Mouse (Mus musculus) 3T3-L1 (cell line): ENCODE data around the gene Pth2.

Source experiments
- DNase-seq: peaks from one replicate; pipeline ENCODE4 v3.0.0-alpha.2; 2015; ENCODE audit warnings: low read depth, low spot score

The Pth2 gene

DNA sequence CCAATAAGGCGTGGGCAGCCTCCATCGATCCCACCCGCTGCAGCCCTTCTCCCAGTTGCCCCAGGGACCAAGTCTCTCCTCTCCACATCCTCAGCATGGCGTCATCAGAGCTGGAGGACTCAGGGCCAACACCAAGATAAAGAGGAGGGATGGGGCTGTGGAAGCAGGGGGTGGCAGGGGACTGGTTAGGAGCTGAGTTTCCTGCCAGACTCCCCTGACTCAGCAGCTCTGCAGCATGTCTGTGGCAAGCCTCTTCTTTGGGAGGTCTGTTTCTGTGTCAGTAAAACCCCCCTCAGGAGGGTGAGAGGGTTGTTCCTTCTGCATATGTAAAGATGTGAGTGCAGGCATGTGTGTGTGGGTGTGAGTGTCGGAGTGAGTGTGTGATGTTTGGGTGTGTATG is 16.2 kb downstream of the Pth2 start:
- no peak for DNase-seq

DNA sequence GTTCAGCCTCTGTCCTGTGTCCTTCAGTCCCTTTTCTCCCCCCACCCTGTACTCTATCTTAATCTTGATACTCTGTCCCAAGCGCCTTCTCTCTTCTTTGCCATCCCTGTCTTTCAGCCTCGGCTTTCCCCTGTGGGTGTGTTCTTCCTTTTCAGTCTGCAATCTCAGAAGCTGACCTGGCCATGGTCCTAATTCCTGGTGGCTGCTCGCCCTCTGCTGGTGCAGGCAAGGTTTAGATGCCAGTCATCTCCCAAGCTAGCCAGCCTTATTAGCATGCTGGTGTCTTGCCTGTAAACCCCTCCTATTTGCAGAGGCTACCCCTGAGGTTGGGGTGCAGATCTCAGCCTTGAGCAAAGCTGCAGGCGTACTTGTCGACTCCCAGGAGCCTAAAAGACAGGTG is 17.6 kb downstream of the Pth2 start:
- DNase-seq = peak; percentile 85

DNA sequence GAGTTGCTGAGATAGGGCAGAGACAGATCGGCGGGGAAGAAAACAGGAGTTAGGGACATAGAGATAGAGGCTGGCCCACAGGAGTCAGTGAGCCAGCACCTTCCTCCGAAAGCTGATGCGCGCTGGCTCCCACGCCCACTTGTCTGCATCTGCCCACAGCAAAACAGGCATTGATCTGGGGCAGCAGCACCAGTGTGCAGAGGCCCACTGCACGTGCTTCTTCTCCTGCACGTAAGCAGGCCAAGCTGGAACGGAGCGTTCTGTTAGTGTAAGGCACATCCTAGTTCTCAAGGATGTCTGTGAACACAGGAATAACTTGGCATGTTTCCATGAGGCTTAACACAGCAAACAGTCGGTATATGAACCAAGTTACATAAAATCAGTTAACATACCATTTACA is 18.2 kb downstream of the Pth2 start:
- no peak for DNase-seq

DNA sequence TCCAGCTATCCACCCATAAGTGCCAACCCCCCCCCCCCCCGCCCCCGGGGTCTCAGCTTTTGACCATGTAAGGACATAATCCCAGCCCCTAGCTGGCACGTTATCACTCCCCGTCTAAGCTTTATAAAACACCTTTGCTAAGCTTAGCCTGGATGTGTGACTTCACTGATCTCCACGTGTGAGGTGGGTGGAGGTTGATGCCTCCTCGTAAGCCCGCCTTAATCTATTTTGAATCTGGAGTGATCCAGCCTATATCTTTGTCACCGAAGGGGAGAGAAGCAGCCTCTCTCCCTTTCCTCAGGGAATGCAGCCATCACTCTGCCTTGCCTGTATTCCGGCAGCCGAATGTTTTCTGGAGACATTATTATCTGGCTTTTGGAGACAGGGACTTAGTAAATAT is 21.9 kb downstream of the Pth2 start:
- DNase-seq = no peak

DNA sequence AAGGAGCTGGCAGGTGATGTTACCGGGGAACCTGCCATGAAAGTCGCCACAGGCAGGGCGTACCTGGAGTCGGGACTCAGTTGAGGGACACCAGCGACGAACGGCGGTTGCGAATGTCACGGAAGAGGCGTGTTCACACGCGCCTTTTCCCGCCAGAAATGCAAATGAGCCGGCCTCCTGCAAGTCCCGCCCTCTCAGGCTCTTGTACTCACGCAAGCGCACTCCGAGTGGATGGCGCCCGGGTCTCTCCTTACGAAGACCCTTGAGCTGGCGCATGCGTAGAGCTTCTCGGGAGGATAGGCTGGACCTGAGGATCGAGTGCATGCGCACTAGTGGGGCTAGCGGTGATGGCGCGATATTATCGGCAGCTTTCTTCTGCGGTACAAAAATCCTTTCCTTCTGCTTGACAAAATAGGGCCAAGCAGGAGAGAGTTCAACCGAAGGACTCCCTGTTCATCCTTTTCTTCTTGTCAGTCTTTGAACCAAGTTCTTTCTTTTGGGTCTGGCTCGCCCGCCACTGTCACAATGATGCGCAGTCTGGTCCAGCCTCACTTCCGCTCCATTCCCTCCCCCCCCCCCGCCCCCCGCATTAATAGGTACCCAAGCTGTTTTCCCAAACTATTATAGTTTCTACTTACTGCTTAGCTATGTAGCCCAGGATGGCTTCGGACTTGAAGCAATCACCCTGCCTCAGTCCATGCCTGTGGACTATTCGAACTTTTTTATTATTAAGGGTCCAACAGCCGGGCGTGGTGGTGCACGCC is 23.8 kb downstream of the Pth2 start, which contains the start of gene Ccdc155:
TSS of gene Ccdc155 (minus strand) at position 513 of the 764 bp plus-strand sequence.
- DNase-seq = no peak

DNA sequence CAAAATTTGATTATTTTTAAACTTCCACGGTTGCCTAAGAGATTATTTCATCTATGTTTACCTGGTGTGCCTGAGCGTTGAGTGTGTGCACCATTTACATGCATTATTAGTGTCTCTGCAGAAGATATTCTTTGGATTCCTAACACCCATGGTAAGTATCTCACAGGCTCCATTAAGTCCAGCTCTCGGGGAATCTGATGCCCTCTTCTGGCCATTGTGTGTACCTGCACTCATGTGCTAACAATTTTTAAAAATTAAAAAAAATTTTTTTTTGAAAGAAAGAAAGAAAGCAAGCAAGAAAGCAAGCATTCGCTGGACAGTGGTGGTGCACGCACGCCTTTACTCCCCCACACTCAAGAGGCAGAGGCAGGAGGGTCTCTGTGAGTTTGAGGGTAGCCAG is 27.5 kb downstream of the Pth2 start:
- DNase-seq = peak; percentile 8

DNA sequence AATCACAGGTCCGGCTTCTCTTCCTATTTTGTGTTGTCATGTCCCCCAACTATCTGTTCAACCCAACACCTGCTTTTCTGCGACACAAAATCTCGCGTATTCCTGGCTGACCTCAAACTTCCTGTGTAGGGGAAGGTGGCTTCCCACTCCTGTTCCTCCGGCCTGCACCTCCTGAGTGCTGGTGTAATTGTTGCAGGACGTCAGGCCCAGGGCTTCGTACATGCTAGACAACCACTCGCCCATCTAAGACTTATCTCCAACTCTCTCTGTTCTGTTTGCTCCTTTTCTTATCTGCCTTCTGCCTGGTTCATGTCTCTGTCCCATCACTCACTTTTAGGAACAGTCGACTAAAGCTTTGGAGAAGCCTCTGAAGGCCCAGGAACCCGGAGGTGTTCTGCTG is 30.3 kb downstream of the Pth2 start:
- no peak for DNase-seq

DNA sequence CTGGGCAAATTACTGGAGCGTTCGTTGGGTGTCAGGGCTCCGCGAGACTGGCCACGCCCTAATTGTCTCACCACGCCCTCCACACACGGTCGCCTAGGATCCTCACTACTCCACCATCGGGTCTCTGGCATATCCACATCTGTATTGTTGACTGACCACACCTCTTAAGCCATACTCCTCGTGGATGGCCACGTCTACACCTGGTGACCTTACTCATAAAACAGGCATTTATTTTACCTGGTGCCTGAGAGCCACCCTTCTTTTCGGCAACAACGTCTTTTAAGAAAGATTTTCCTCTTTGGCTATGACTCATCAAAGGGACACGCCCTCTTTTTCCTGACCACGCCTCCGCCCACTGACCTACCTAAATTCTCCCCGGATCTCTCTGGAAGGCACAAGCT is 31.1 kb downstream of the Pth2 start, which contains the start of gene Dkkl1:
TSS of gene Dkkl1 (minus strand) at position 297 of the 401 bp plus-strand sequence.
- peak; percentile 16 for DNase-seq

DNA sequence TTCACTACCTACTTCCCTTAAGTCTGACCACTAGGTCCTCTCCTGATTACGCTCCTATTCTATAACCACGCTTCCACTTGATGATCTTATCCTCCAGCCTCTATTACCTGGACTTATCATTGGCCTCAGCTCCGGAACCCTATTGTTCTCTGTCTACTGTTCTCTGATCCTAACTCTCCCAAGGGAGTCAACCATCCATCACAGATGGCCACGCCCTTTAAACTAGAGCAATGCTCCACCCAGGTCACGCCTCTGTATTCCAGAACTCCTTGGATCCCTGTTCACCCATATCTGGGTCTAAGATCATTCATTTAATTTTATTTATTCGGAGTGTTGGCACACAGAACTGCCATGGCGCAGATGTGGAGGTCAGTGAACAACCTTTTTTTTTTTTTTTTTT is 31.6 kb downstream of the Pth2 start:
- no peak for DNase-seq

DNA sequence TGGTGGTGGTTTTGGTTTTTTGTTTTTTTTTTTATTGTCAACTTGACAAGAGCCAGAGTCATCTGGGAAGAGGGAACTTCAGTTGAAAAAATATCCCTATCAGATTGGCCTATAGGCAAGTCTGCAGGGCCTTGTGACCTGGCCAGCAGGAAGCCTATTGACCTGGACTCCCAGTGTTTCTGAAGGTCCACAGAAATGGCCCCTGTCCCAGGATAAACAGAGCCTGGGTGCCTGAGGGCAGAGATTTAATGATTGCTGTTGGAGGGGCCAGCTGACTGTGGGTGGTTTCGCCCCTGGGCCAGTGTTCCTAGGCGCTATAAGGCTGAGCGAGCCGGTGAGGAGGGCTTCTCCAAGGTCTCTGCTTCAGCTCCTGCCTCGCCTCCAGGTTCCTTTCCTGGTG is 32.9 kb downstream of the Pth2 start:
- no peak for DNase-seq

DNA sequence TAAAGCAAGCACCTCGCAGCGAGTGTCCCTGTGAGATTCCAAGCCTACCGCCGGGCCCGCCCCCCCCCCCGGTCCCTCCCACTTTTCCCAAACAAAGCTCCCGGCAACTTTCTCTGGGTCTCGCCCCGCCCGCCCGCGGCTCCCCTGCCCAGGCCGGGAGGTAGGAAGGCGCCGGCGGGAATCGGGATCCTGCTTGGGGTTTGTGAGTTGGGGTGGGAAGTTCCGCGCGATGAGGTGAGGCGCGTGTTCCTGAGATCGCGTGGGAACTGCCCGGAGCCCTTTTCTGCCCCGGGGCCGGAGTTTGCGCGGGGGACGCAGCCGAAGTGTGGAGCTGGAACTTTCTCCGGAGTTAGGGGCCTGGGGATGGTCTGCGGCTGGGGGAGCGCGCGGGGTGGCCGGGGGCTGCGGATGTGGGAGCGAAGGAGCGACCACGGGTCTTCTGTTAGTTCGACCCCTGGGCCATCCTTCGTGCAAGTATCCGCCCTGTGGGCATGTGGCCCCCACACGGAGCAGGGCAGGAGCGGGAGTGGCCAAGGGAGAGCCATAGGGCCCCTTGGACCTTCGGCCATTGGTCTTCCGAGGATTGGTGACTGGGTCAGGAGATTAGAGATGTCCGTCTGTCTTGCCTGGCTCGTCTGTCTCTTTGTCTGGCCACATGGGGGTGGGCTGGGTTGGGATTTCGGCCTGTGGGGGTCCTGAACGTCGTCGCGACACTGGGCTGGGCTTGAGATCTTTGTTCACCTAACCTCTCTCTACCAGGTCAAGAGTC is 35.1 kb downstream of the Pth2 start, which contains the start of gene Tead2:
TSS of gene Tead2 (plus strand) at position 81 of the 769 bp plus-strand sequence.
- peak; percentile 70 for DNase-seq

DNA sequence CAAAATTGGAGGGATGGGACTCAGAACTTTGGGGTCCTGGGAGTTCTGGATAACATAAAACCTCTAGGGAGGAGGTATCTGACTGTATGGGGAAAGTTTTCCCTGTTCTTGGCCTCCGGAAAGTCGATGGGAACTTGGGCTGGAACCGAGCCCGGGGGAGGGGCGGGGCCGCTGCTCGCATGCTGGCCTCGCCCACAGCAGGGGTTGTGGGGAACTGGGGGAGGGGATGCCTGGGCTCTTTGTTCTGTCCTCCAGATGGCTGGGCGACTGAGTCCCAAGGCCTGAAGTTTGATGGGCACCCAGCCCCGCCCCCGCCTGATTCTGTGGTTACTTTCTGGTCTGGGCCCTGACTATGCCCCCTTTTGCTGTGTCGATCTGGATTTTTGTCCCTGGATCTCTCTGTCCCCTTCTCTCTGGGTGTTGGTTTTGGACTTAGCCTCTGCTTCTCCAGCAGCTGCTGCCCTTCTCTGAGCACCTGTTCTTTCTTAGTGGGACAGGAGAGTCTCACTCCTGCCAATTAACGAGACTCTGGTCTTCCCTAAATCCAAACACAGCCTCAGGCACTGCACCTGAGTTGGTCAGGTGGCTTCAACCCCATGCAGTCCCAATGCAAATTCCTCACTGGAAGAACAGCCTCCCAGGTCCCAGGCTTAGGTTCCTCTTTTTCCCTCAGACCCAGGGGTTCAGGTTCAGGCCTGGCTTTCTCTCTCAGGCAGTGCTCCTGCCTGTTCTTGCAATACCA is 35.8 kb downstream of the Pth2 start:
- DNase-seq = peak; percentile 73

DNA sequence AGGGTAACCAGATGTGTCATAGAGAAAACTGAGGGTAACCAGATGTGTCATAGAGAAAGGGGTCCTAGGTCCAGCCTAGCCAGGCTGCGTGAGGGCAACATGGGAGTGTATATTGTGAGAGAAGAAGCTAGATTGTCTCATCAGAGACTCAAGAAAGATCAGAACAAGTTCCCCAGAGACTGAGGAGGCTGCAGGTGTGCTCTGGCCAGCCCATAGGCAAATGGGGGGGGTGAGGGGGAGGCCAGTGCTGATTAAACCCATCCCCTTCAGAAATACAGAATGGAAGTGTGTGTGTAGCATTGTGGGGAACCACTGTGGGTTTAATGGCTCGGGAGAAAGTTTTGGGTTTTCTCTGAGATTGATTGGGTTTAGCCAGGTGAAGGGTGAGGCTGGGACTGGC is 40.9 kb downstream of the Pth2 start:
- DNase-seq = no peak

DNA sequence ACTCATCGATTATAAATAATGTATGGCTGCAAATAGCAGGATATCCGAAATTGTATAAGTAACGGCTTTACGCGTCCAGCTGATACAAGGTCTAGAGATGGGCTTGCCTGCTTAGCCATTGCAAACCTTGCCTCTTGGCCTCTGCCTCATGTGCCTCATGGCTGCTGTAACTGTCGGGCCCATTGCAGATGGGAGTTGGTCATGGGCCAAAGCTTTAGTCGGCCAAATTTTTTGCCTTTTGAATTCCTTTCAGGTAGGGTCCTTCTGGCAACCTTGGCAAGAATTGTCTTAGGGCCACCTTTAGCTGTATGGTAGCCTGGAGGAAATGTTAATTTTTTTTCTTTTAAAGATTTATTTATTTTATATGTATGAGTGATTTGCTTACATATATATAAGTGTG is 44.0 kb downstream of the Pth2 start:
- DNase-seq = no peak

DNA sequence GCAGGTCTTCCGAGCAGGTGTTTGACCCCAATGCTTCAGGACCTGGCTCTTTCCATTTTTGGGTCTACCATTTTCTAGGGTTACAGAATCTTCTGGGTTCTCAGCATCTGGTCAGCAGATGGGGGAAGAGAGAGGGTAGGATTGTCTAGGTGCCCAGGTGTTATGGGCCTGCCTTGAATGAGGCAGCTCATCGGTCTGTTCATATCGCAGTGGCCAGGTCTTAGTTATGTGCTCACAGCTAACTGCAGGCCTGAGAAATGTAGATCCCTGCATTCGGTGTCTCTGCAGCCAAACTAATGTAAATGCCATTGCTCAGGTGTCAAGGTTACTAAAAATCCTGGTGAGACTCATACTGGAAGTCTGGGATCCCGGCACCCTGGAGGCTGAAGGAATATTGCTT is 45.6 kb downstream of the Pth2 start:
- no peak for DNase-seq

DNA sequence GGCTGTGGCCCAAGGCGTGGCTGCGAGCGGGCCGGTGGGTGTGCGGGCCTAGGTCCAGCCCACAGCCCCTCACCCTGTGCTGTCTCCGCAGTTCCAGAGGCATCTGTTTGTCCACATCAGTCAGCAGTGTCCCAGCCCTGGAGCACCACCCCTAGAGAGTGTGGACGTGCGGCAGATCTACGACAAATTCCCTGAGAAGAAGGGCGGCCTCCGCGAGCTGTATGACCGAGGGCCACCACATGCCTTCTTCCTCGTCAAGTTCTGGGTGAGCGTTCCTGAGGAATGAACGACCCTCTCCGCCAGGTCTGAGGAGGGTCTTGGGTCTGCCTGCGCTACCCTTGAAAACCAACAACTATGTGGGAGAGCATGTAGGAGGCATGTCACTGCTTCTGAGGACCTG is 47.8 kb downstream of the Pth2 start:
- no peak for DNase-seq

DNA sequence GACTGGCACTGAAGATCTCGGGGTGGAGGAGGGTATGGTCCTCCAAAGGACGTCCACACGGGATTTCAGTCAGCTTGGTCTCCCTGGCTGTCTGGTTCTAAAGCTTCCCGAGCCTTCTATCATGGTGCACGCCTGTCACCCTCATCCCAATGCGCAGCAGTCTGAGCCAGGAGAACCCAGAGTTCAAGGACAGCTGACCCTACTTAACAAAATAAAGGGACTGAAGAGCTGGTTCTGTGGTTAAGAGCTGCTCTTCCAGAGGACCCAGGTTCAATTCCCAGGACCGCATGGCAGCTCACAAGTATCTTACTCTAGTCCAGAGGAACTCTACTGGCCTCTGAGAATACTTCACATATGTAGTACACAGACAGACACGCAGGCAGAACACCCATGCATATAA is 48.3 kb downstream of the Pth2 start:
- DNase-seq = no peak

DNA sequence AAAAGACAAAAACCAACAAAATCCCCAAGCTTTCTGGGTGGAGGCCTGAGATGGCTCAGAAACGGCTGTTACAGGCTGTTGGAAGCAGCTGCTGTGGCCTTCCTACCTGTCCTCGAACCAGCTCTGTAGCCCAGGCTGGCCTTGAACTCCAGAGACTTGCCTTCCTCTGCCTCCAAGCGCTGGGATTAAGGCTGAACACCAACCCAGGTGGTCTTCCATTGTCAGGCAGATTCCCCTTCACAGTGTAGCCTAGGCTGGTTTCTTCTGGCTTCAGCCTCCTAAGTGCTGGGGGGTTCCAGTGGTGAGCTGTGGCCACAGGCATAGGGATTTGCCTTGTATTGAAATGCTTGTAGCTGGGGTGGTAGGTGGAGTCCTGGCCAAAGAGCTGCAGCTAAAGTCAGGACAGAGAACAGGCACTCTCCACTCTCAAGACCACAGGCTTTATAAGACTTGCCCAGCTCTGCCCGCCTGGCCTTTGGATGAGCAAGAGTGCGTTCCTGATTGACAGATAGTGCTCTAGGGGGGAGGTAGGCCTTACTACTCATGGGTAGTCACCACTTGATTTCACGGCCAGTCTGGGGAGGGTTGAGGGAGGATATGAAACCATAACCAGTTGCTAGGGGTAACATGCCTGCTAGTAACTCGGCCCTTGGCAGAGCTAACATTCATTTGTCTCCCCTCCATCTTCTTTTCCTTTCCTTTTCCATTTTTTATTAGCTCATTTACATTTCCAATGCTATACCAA is 48.8 kb downstream of the Pth2 start:
- no peak for DNase-seq

DNA sequence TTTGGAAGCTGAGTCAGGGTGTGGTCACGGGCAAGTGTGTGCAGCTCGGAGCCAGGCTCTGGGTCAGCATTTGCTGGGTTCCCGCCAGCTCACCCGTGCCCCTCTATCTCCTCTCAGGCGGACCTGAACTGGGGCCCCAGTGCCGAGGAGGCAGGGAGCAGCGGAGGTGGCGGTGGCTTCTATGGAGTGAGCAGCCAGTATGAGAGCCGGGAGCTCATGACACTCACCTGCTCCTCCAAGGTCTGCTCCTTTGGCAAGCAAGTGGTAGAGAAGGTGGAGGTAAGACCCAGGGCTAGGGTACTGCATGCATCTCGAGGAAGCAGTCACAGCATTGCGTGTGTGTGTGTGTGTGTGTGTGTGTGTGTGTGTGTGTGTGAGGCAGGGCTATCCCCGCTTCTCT is 50.4 kb downstream of the Pth2 start:
- no peak for DNase-seq
